Comparison of ENCODE assay signal across 16 mouse cellular contexts in the genomic region with DNA sequence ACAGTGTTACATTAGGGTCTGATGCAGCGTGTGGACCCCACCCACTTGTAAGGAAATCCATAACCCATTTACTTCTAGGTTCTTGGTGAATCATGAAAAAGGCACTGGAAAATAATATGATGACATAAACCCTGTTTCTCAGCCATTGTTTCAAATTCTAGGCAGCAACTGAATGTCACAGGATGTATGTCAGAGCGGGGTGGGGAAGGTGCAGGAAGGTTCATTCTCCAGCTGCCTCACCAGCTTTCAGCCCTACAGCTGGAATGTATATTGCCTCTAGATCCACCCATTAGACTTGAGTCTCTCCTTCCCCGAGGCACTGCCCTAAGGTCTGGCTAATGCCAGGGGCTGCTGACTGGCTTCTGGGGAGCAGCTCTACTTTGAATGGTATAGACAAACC.
DNase-seq lines count a peak whose midpoint lies in the region; ATAC-seq lines count a peak whose summit lies in the region.
"Had no signal": no experiment of that assay in that cellular context is flagged by ENCODE, and none has a peak within 500 bp of the region (broad histone marks: within the 10 kb centered on the region; RNA-seq: fewer than 3 reads in every experiment).

No protein-coding gene starts in this region.

- H3K27ac ChIP-seq in heart, embryonic 12.5 days (ENCODE audit: poor library complexity, severe bottlenecking) = no peak overlapping the region
- H3K27ac ChIP-seq in kidney, embryonic 16.5 days (ENCODE audit: low read length) = peak overlapping the region; percentile 62
- 0 out of 2 replicates have a peak overlapping the region, but pooled peaks have one; percentile 12 for H3K27ac ChIP-seq in embryonic facial prominence, embryonic 15.5 days (replicated peaks)
- H3K27ac ChIP-seq: left cerebral cortex, adult 2 months; limb, embryonic 13.5 days had no signal

- WGBS in heart, embryonic 12.5 days = 66% methylated on average over 3 of the region's 3 CpGs
- WGBS in kidney, embryonic 16.5 days = 69% methylated on average over 3 of the region's 3 CpGs
- WGBS in embryonic facial prominence, embryonic 15.5 days = 54% methylated on average over 3 of the region's 3 CpGs

- H3K9me3 ChIP-seq in heart, embryonic 12.5 days (replicated peaks) = no peaks in the 10 kb centered on the region
- no peaks in the 10 kb centered on the region for H3K9me3 ChIP-seq in kidney, embryonic 16.5 days (ENCODE audit: low read length)
- H3K9me3 ChIP-seq in embryonic facial prominence, embryonic 15.5 days (replicated peaks) = no peaks in the 10 kb centered on the region
- H3K9me3 ChIP-seq: limb, embryonic 13.5 days had no signal

- H3K4me2 ChIP-seq in heart, embryonic 12.5 days = no peak overlapping the region
- H3K4me2 ChIP-seq in kidney, embryonic 16.5 days (replicated peaks; ENCODE audit: low read depth, low read length) = no peak overlapping the region
- H3K4me2 ChIP-seq in embryonic facial prominence, embryonic 15.5 days (replicated peaks) = no peak overlapping the region
- H3K4me2 ChIP-seq: limb, embryonic 13.5 days had no signal

- no peaks in the 10 kb centered on the region for H3K36me3 ChIP-seq in heart, embryonic 12.5 days
- no peaks in the 10 kb centered on the region for H3K36me3 ChIP-seq in kidney, embryonic 16.5 days (ENCODE audit: insufficient read depth, low read length)
- H3K36me3 ChIP-seq in embryonic facial prominence, embryonic 15.5 days = no peaks in the 10 kb centered on the region
- H3K36me3 ChIP-seq: G1E; limb, embryonic 13.5 days had no signal

- no peak overlapping the region for H3K9ac ChIP-seq in heart, embryonic 12.5 days
- H3K9ac ChIP-seq in kidney, embryonic 16.5 days (replicated peaks; ENCODE audit: low read length) = no peak overlapping the region
- no peak overlapping the region for H3K9ac ChIP-seq in embryonic facial prominence, embryonic 15.5 days
- H3K9ac ChIP-seq: limb, embryonic 13.5 days had no signal

- H3K4me3 ChIP-seq in heart, embryonic 12.5 days = no peak overlapping the region
- no peak overlapping the region for H3K4me3 ChIP-seq in kidney, embryonic 16.5 days (ENCODE audit: low read length)
- H3K4me3 ChIP-seq in embryonic facial prominence, embryonic 15.5 days (replicated peaks) = no peak overlapping the region
- H3K4me3 ChIP-seq: left cerebral cortex, adult 2 months; limb, embryonic 13.5 days had no signal

- 0 out of 2 replicates have a peak, but pooled peaks have one; percentile 28 for ATAC-seq in heart, embryonic 12.5 days (ENCODE audit: insufficient number of reproducible peaks, low FRiP score)
- ATAC-seq in kidney, embryonic 16.5 days (ENCODE audit: low FRiP score, low TSS enrichment) = 0 out of 2 replicates have a peak, but pooled peaks have one; percentile 27
- no peak for ATAC-seq in embryonic facial prominence, embryonic 15.5 days (ENCODE audit: insufficient number of reproducible peaks, low FRiP score, low TSS enrichment, low read depth)
- ATAC-seq: forebrain, embryonic 16.5 days had no signal

- no peak for DNase-seq in heart, adult 8-10 months (ENCODE audit: low spot score)
- DNase-seq in kidney, postnatal 36 days = no peak
- peak; percentile 66 for DNase-seq in CD4-positive, CD25-positive, alpha-beta regulatory T cell, adult 2 months (ENCODE audit: low read depth, low spot score)
- no peak for DNase-seq in spleen, adult 18-20 months
- DNase-seq in embryo, embryonic 11 days = no peak
- DNase-seq: adrenal gland, postnatal 14 days; B cell, adult 2 months; cerebellum, postnatal 10 days; midbrain, embryonic 14.5 days had no signal

- no peaks in the 10 kb centered on the region for H3K27me3 ChIP-seq in heart, embryonic 12.5 days (replicated peaks)
- no peaks in the 10 kb centered on the region for H3K27me3 ChIP-seq in kidney, embryonic 16.5 days (ENCODE audit: insufficient read depth, low read length)
- H3K27me3 ChIP-seq in embryonic facial prominence, embryonic 15.5 days = no peaks in the 10 kb centered on the region
- H3K27me3 ChIP-seq: limb, embryonic 13.5 days had no signal

- peaks cover 7% of the 10 kb centered on the region; the same call in 1 of the 2 replicates for H3K4me1 ChIP-seq in heart, embryonic 12.5 days (replicated peaks)
- H3K4me1 ChIP-seq in kidney, embryonic 16.5 days (ENCODE audit: insufficient read depth, low read length) = no peaks in the 10 kb centered on the region
- no peaks in the 10 kb centered on the region for H3K4me1 ChIP-seq in embryonic facial prominence, embryonic 15.5 days
- H3K4me1 ChIP-seq: limb, embryonic 13.5 days had no signal
